Mouse (Mus musculus) monocyte, adult 5-6 weeks (primary cell): ENCODE measurements at regions not wholly inside any gene's neighbourhood (a gene's known extent, or its start where the extent isn't known, plus 50 kb on each side); places are given as distances from the start of the nearest gene placed in this dataset.

Experiments
- ATAC-seq: fragments of 153-309, 156-312 bp; replicated peaks from 2 replicates; pipeline ENCODE4 v1.8.0; 2017; ENCODE audit warnings: mild to moderate bottlenecking; ENCODE audit not compliant: low TSS enrichment, insufficient number of reproducible peaks, severe bottlenecking, poor library complexity, low FRiP score

DNA sequence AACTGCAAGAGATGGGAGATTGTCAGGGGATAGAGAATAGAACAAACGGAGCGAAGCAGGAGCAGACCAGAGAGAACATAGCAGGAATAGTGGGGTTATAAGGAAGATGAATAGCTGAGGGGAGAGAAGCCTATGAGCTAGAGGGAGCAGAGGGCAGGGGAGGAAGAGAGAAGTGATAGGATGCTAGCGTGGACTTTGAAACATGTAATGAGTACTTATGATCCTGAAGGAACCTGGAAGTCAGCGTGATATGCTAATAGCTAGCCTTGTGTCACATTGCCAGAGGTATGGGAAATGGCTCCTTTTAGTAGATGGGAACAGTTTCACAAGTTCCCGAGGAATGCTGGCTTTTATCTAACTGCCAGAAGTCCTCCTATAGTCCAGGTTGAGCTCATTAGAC, 51.8 kb downstream of the Calml3 start:
- ATAC-seq = no peak

DNA sequence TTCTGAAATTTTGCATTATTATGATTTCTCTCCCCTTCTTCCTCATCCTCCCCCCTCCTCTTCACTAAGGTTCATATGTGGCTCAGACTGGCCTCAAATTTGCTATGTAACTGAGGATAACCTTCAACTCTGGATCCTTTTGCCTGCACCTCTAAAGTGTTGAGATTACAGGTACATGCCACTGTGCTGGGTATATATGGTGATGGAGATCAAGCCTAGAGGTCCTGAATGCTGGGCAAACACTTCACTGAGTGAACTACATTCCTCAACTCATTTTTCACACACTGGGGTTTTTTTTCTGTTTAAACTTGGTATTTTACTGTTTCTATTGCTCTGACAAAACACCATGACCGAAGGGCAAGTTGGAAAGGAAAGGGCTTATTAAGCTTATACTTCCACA, 52.9 kb downstream of the Calml3 start:
- ATAC-seq = no peak

GRCm38 (mm10) chr13:3750756-3751155, 53.4 kb downstream of the Calml3 start:
- no peak for ATAC-seq

- peak; percentile 85 for ATAC-seq
Observed at GRCm38 (mm10) chr13:3749646-3750045, 54.5 kb downstream of the Calml3 start.

- no peak for ATAC-seq
Observed at GRCm38 (mm10) chr13:3748859-3749258, 55.3 kb downstream of the Calml3 start.

GRCm38 (mm10) chr13:3746524-3746923, 57.6 kb downstream of the Calml3 start:
- no peak for ATAC-seq

GRCm38 (mm10) chr13:3744870-3745269, 59.2 kb downstream of the Calml3 start:
- ATAC-seq = no peak

GRCm38 (mm10) chr13:3743692-3744457, 60.2 kb downstream of the Calml3 start:
- ATAC-seq = no peak

DNA sequence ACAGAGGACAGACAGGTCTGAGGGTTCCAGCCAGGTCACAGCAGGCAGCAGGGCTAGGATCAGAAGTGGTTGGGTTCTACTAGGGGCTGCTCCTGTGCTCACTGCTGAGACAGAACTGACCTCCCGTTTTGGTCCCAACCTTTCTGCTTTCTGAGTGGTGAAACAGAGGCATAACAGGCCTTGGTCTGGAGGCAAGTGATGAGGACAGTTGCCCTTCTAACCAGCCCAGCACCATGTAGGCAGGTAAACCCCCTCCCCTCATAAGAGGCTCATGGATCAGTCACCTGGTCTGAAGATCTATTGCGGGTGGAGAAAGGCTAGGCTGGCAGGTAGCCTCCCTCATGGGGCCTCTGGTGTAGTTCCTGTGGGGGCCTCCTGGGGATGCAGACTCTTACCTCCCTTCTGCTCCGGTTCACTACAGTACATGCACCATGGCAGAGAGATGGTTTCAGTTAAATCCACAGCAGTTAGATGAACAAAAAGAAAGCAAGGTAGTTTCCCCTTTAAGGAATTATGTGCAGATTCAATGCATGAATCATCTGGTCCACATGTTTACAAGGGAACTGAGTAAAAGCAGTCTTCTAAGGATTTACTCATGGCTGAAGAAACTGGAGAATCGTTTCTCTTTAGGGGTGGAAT, 61.2 kb downstream of the Calml3 start:
- ATAC-seq = 0 out of 2 replicates have a peak, but pooled peaks have one; percentile 6

GRCm38 (mm10) chr13:3742094-3742730, 61.9 kb downstream of the Calml3 start:
- no peak for ATAC-seq

DNA sequence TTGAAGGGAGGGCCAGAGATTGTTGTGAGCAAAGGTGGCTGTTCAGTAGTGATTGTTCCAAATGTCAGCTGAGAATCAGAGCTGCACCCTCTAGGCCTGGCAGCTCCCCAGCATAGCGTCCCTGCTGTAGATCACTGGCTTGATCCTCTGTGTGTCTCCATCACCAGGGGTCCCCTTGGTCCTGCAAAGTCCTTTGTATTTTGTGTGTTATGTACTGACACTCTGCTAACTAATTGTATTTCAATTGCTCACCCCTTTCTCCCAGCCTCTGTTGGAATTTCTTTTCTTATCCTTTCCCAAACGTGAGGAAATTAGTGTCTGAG, 73.5 kb downstream of the Calml3 start:
- no peak for ATAC-seq

GRCm38 (mm10) chr13:3729926-3730698, 74.0 kb downstream of the Calml3 start:
- no peak for ATAC-seq

GRCm38 (mm10) chr13:3728888-3729287, 75.2 kb downstream of the Calml3 start:
- ATAC-seq = no peak

GRCm38 (mm10) chr13:3726331-3726781, 77.8 kb downstream of the Calml3 start:
- no peak for ATAC-seq

DNA sequence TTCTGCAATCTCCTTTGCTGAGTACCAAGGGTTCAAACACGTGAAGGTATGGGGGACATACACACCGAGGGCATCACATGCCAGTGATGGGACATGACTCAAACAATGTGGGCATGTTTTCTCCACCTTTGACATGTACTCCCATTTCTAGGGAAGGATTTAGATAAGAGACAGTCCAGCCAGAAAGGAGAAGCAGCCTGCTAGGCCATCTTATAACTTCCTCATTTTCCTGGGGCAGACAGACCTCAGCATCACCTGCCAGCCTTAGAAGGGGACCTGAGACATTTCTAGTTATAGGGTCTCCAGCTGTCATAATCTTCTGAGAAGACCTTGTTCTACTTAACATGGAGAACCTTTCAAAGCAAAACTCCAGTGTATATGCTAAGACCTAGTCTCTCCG, 78.3 kb downstream of the Calml3 start:
- ATAC-seq = peak; percentile 22; the same call in 1 of the 2 replicates

GRCm38 (mm10) chr13:3724313-3724712, 79.8 kb downstream of the Calml3 start:
- no peak for ATAC-seq

- ATAC-seq = no peak
Observed at GRCm38 (mm10) chr13:3723458-3724143, 80.5 kb downstream of the Calml3 start.

GRCm38 (mm10) chr13:3715019-3715418, 81.2 kb downstream of the Asb13 start:
- ATAC-seq = no peak
